Mouse (Mus musculus): Measurements from ENCODE around the gene Rps6kl1. TPM values are rescaled to one million over a fixed set of nuclear protein-coding genes. Genes with fewer than 3 reads are reported as not detected.

The Rps6kl1 gene
- total and polyA plus RNA-seq, 2 experiments from 2014 or later, result 31.6 to 33.8 TPM

DNA sequence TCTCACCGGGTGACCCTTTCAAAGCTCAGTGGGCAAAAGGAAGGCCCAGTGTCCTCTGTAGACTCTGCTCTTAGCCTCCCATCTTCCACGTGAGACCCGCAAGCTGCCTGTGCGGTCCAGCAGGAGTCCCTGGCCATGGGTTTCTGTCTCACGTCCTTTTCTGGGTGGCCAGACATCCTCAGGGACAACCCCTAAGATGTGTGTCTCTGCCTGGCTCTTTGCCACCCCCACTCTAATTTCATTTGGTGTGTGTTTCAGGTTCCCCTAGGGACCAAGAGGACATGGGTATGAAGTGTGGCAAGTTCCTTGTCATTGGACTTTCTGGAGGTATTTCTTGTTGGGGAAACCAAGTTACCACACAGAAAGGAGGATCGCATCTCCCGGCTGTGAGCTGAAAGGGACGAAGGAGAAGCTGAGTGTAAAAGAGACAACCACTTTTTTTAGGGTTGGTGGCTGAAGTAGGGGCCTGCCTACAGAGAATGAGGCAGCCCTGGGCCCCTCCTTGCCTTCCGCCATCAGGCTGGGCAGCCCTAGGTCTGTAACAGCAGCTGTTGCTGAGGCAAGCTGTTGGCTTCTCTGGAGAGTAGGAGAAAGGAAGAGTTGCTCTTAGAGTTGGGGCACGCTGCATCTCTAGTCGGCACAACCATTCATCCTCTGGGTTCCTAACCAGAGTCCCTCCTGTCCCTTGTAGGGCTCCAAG lies 43.0 kb upstream of the Rps6kl1 start:
- TF ChIP-seq CTCF (IDR thresholded peaks at IDR 0.05; ENCODE audit: low read depth), result no peak
- Histone ChIP-seq H3K4me1 (ENCODE audit: insufficient read depth) (no peaks in the 10 kb centered on the region), H3K27ac (ENCODE audit: low read depth, low read length) (0 out of 2 replicates have a peak overlapping the region, but pooled peaks have one; percentile 15), H3K27me3 (ENCODE audit: insufficient read depth, low read length) (no peaks in the 10 kb centered on the region), H3K4me2 (ENCODE audit: low read depth) (no peak overlapping the region), H3K36me3 (ENCODE audit: insufficient read depth) (no peaks in the 10 kb centered on the region), H3K9me3 (ENCODE audit: low read length) (no peaks in the 10 kb centered on the region), H3K9ac (no peak overlapping the region), H3K4me3 (ENCODE audit: low read depth, low read length) (no peak overlapping the region)
- peak; percentile 45 for ATAC-seq
- WGBS, result 83% methylated on average over 11 of the region's 11 CpGs
- no peak for DNase-seq

- no peak overlapping the region for H3K27ac ChIP-seq (ENCODE audit: low read depth, low read length)
Measured at GRCm38 (mm10) chr12:85193146-85193545, 42.1 kb upstream of the Rps6kl1 start.

DNA sequence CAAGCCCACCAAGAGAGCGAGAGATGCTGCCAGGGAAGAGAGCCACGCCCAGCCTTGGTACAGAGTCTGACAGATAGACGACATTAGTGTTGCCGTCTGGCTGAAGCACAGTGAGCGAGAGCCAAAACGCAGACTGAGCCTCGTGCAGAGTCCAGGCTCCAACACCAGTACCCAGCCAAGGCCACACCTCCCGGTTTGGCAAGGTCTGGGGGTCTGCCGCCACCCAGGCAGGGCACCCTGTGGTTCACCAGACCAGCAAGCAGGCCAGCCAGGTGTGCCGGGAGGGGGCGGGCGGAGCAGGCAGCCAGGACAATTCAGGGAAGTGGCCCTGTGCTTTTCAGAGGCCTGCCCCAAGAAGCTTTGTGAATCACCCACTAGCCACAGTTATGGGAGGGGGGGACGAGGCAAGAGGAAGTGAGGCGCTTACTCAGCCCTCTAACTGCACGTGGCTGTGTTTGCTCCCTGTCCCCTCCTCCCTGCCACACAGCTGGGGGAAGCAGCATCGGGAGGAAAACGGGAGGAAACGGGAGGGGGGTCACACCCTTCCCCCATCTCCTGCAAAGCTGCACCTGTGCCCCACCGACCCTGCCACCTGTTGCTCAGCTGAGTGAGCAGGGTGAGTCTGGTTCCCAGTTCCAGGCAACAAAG lies 41.5 kb upstream of the Rps6kl1 start:
- Histone ChIP-seq H3K27me3 (ENCODE audit: insufficient read depth, low read length) (no peaks in the 10 kb centered on the region), H3K4me3 (ENCODE audit: low read depth, low read length) (no peak overlapping the region), H3K9ac (no peak overlapping the region), H3K9me3 (ENCODE audit: low read length) (no peaks in the 10 kb centered on the region), H3K4me2 (ENCODE audit: low read depth) (no peak overlapping the region), H3K4me1 (ENCODE audit: insufficient read depth) (no peaks in the 10 kb centered on the region), H3K27ac (ENCODE audit: low read depth, low read length) (no peak overlapping the region), H3K36me3 (ENCODE audit: insufficient read depth) (no peaks in the 10 kb centered on the region)
- DNase-seq, result no peak
- WGBS, result 24% methylated on average over 17 of the region's 19 CpGs
- no peak for TF ChIP-seq CTCF (IDR thresholded peaks at IDR 0.05; ENCODE audit: low read depth)
- peak; percentile 42; the same call in 1 of the 2 replicates for ATAC-seq

More at GRCm38 (mm10) chr12:85193146-85193545, 42.1 kb upstream of the Rps6kl1 start:
- no peaks in the 10 kb centered on the region for H3K27me3 ChIP-seq (ENCODE audit: insufficient read depth, low read length)
- no peaks in the 10 kb centered on the region for H3K9me3 ChIP-seq (ENCODE audit: low read length)
- no peak for ATAC-seq
- 79% methylated on average over 10 of the region's 10 CpGs for WGBS
- H3K36me3 ChIP-seq (ENCODE audit: insufficient read depth), result no peaks in the 10 kb centered on the region
- no peak overlapping the region for H3K4me2 ChIP-seq (ENCODE audit: low read depth)
- H3K9ac ChIP-seq, result no peak overlapping the region
- no peak for DNase-seq
- H3K4me3 ChIP-seq (ENCODE audit: low read depth, low read length), result no peak overlapping the region
- H3K4me1 ChIP-seq (ENCODE audit: insufficient read depth), result no peaks in the 10 kb centered on the region
- no peak for TF ChIP-seq CTCF (IDR thresholded peaks at IDR 0.05; ENCODE audit: low read depth)

DNA sequence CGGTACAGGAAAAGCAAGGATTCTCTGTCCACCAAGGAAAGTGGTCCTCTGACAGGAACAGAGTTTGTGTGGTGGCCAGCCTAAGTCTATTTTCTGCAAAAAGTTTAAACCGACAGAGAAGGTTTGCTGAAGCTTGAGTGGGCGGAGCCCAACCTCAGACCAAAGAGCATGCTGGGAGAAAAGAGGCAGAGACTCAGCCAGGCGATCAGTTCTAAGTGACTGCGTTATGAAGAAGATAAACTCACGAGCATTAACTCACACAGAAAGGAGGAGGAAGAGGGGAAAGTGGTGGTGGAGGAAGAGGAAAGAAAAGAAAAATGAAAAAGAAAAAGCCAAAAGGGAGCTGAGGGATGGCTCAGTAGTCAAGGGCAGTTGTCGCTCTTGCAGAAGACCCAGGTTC lies 39.2 kb upstream of the Rps6kl1 start:
- 79% methylated on average over 7 of the region's 7 CpGs for WGBS
- Histone ChIP-seq H3K36me3 (ENCODE audit: insufficient read depth) (no peaks in the 10 kb centered on the region), H3K27me3 (ENCODE audit: insufficient read depth, low read length) (no peaks in the 10 kb centered on the region), H3K9ac (no peak overlapping the region), H3K4me1 (ENCODE audit: insufficient read depth) (no peaks in the 10 kb centered on the region), H3K4me3 (ENCODE audit: low read depth, low read length) (no peak overlapping the region), H3K27ac (ENCODE audit: low read depth, low read length) (no peak overlapping the region), H3K4me2 (ENCODE audit: low read depth) (no peak overlapping the region), H3K9me3 (ENCODE audit: low read length) (no peaks in the 10 kb centered on the region)
- ATAC-seq (no peak), DNase-seq (no peak)
- TF ChIP-seq CTCF (IDR thresholded peaks at IDR 0.05; ENCODE audit: low read depth), result no peak

DNA sequence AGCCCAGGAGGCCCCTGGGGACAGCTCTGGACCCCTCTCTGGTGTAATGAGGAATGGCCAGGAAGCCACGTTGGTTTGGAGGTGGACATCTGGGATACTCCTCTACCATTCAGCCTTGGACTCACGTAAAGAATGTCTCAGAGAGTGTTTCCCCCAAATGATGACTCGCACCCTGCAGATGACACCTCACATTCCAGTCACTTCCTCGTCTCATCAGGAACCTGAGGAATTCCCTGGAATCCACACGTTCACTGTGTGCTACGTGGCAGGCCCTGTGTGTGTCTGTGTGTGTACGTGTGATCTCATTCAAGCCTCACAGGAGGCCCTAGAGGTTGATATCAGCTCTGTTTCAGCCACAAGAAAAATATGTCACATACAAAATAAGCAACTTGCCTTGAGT lies 35.3 kb upstream of the Rps6kl1 start:
- H3K9me3 ChIP-seq (ENCODE audit: low read length), result no peaks in the 10 kb centered on the region
- 78% methylated on average over 7 of the region's 7 CpGs for WGBS
- no peak for ATAC-seq

DNA sequence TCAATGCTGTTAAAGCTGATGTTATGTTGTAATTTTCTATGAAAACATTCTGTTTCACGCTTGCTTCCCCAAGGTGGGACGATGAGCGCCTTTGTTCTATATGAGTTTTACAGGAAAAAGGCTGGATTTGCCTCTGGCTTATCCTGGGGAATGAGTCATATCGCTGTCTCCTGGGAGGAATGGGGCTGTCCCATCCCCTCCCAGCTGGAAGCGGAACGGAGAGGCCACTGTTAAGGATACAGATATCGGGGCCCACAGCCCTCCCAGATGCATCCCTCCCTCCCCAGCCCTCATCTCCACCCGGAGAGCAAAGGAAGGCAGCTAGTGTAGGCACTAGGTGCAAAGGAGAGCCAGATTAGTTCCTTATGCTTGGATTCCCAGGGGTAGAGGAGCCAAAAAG lies 34.7 kb upstream of the Rps6kl1 start:
- H3K4me1 ChIP-seq (ENCODE audit: insufficient read depth), result peaks cover 3% of the 10 kb centered on the region; the same call in 1 of the 2 replicates
- DNase-seq, result no peak
- no peak for ATAC-seq
- H3K9ac ChIP-seq, result no peak overlapping the region
- no peaks in the 10 kb centered on the region for H3K27me3 ChIP-seq (ENCODE audit: insufficient read depth, low read length)
- no peak for TF ChIP-seq CTCF (IDR thresholded peaks at IDR 0.05; ENCODE audit: low read depth)
- H3K9me3 ChIP-seq (ENCODE audit: low read length), result no peaks in the 10 kb centered on the region
- H3K36me3 ChIP-seq (ENCODE audit: insufficient read depth), result no peaks in the 10 kb centered on the region
- H3K4me3 ChIP-seq (ENCODE audit: low read depth, low read length), result no peak overlapping the region
- H3K27ac ChIP-seq (ENCODE audit: low read depth, low read length), result no peak overlapping the region
- 75% methylated on average over 8 of the region's 8 CpGs for WGBS
- no peak overlapping the region for H3K4me2 ChIP-seq (ENCODE audit: low read depth)

More for the DNA sequence above, 35.3 kb upstream of the Rps6kl1 start:
- no peaks in the 10 kb centered on the region for H3K36me3 ChIP-seq (ENCODE audit: insufficient read depth)
- no peaks in the 10 kb centered on the region for H3K27me3 ChIP-seq (ENCODE audit: insufficient read depth, low read length)
- H3K27ac ChIP-seq (ENCODE audit: low read depth, low read length), result no peak overlapping the region
- H3K9ac ChIP-seq, result no peak overlapping the region
- no peak overlapping the region for H3K4me2 ChIP-seq (ENCODE audit: low read depth)
- peaks cover 3% of the 10 kb centered on the region; the same call in 1 of the 2 replicates for H3K4me1 ChIP-seq (ENCODE audit: insufficient read depth)
- no peak overlapping the region for H3K4me3 ChIP-seq (ENCODE audit: low read depth, low read length)
- no peak for TF ChIP-seq CTCF (IDR thresholded peaks at IDR 0.05; ENCODE audit: low read depth)
- DNase-seq, result no peak

GRCm38 (mm10) chr12:85184118-85184517 lies 33.1 kb upstream of the Rps6kl1 start:
- 73% methylated on average over 5 of the region's 5 CpGs for WGBS
- H3K9ac ChIP-seq, result no peak overlapping the region
- H3K36me3 ChIP-seq (ENCODE audit: insufficient read depth), result no peaks in the 10 kb centered on the region
- TF ChIP-seq CTCF (IDR thresholded peaks at IDR 0.05; ENCODE audit: low read depth), result no peak
- H3K9me3 ChIP-seq (ENCODE audit: low read length), result no peaks in the 10 kb centered on the region
- DNase-seq (no peak), ATAC-seq (no peak)
- H3K4me3 ChIP-seq (ENCODE audit: low read depth, low read length), result no peak overlapping the region
- peaks cover 3% of the 10 kb centered on the region; the same call in 1 of the 2 replicates for H3K4me1 ChIP-seq (ENCODE audit: insufficient read depth)
- no peaks in the 10 kb centered on the region for H3K27me3 ChIP-seq (ENCODE audit: insufficient read depth, low read length)
- no peak overlapping the region for H3K27ac ChIP-seq (ENCODE audit: low read depth, low read length)
- no peak overlapping the region for H3K4me2 ChIP-seq (ENCODE audit: low read depth)
